Mouse (Mus musculus): Measurements from ENCODE around the gene Nrf1.

DNA sequence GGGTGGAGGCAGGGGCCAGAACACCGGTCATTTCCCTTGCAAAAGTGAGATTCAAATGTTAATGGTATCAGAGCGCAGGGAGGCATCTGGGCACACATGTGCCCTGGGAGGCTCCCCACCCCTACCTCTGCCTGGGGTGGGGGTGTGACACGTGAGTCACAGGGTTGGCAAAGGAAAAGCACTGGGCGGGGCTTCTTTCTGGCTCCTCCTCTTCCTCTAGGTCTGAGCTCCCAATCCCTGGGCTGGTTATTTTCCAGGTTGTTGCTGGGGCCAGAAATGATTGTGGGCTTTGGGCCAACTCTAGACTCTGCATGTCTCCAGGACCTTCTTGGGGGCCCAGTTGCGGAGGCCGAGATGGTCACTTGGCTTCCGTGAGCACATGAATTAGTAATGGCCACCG, 148.4 kb downstream of the Nrf1 start:
- TF ChIP-seq EP300 (IDR thresholded peaks at IDR 0.05; ENCODE audit: low read depth) (no peak), CTCF (IDR thresholded peaks at IDR 0.05; ENCODE audit: low read depth) (no peak)
